Mouse (Mus musculus): ENCODE data around the gene Npvf. TPM values are rescaled to one million over a fixed set of nuclear protein-coding genes. Genes with fewer than 3 reads are reported as not detected.
"Not testable (repeated sequence)": the region's sequence is repeated elsewhere in the genome, so short reads cannot be mapped to it uniquely, and the experiment has no call there.

Npvf gene
- polyA plus RNA-seq, 1 experiment from 2014 or later, result not detected

DNA sequence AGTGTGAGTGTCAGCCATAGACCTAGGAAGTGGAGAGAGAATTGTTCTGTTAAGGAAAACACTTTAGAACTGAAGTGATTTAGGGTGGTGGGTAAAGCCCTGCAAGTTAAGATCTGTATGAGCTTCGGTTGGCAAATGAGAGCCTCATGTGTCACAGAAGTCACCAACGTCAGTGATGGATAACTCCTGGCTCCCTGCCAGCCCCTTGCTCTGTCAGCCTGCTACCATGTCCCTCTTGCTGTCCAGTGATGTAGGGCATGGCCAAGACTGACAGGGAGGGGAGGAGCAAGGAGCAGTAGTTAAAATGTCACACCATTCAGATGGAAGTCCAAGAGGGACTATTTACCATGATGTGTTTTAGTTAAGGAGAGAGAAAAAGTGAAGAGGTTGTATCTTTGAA is 14.6 kb downstream of the Npvf start:
- 27% methylated on average over 2 of the region's 2 CpGs for WGBS
- Histone ChIP-seq H3K4me3 (no peak overlapping the region), H3K9me3 (0 out of 2 replicates have a peak, but pooled peaks cover 4% of the 10 kb centered on the region), H3K9ac (no peak overlapping the region), H3K4me1 (peaks cover 7% of the 10 kb centered on the region; the same call in 1 of the 2 replicates), H3K36me3 (no peaks in the 10 kb centered on the region), H3K27me3 (replicated peaks) (no peaks in the 10 kb centered on the region), H3K4me2 (no peak overlapping the region), H3K27ac (replicated peaks) (no peak overlapping the region)
- no peak for ATAC-seq (ENCODE audit: extremely low read depth, insufficient number of reproducible peaks, low FRiP score, low TSS enrichment)

DNA sequence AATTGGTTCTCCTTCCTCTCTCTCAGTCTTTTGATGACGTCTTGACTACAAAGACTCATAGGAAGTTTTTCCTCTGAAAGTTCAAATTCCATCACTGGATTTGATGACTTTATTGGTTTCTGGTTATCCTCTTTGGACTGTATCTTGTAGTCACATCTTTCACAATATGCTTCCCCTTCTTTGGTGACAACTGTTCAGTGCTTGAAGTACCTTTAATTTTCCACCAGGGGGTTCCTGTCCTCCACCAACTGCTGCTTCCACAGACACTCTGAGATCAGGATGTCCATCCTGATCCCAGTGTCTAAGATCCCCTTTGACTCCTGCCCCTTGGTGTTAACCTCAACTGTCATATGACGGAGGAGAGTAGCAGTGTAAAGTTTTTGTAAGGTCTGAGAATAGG is 28.1 kb downstream of the Npvf start:
- H3K9me3 ChIP-seq; ATAC-seq (ENCODE audit: extremely low read depth, insufficient number of reproducible peaks, low FRiP score, low TSS enrichment); H3K9ac ChIP-seq; H3K27me3 ChIP-seq (replicated peaks); H3K4me2 ChIP-seq; H3K36me3 ChIP-seq; H3K4me1 ChIP-seq; H3K4me3 ChIP-seq; H3K27ac ChIP-seq (replicated peaks): not testable (repeated sequence)
- 75% methylated on average over 2 of the region's 2 CpGs for WGBS

DNA sequence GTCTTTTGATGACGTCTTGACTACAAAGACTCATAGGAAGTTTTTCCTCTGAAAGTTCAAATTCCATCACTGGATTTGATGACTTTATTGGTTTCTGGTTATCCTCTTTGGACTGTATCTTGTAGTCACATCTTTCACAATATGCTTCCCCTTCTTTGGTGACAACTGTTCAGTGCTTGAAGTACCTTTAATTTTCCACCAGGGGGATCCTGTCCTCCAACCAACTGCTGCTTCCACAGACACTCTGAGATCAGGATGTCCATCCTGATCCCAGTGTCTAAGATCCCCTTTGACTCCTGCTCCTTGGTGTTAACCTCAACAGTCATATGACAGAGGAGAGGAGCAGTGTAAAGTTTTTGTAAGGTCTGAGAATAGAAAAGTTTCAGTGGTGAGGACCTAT is 36.0 kb downstream of the Npvf start:
- H3K36me3 ChIP-seq; H3K27me3 ChIP-seq (replicated peaks); H3K27ac ChIP-seq (replicated peaks); H3K9ac ChIP-seq; H3K4me3 ChIP-seq; H3K4me2 ChIP-seq; ATAC-seq (ENCODE audit: extremely low read depth, insufficient number of reproducible peaks, low FRiP score, low TSS enrichment); H3K9me3 ChIP-seq; H3K4me1 ChIP-seq: not testable (repeated sequence)
- 84% methylated on average over 1 of the region's 1 CpGs for WGBS

DNA sequence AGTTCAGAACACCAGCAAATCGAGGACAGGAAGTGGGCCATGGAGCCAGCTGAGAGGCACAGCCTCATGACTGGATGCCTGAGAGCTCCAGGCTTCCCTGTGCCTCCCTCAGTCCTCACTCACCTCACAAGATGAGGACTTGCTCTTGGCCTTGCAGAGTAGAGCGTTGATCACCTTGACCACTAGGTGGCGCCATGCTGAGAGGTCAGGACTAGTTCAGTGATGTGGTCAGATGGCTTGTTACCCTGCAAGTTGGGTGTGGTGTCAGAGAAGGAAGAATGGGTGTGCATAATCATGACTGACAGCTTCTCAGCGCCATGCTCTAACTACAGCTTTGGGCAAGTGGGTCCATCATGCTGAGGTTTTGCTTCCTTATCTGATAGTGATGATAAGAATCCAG is 52.6 kb downstream of the Npvf start:
- ATAC-seq (ENCODE audit: extremely low read depth, insufficient number of reproducible peaks, low FRiP score, low TSS enrichment), result no peak
- Histone ChIP-seq H3K4me3 (no peak overlapping the region), H3K27me3 (replicated peaks) (no peaks in the 10 kb centered on the region), H3K36me3 (no peaks in the 10 kb centered on the region), H3K4me2 (no peak overlapping the region), H3K27ac (replicated peaks) (no peak overlapping the region), H3K4me1 (peaks cover 19% of the 10 kb centered on the region), H3K9ac (no peak overlapping the region), H3K9me3 (no peaks in the 10 kb centered on the region)
- 32% methylated on average over 4 of the region's 4 CpGs for WGBS

Other genes starting within 250 kb of the Npvf start
- gene Osbpl3, start 198.2 kb downstream of the Npvf start, polyA plus RNA-seq (2015; fragmentation: Nextera tagmentation; extraction: Ambion mirVana), result 11.8 and 11.9 TPM in 2 replicates
- gene Cycs, start 87.9 kb downstream of the Npvf start, polyA plus RNA-seq (2015; fragmentation: Nextera tagmentation; extraction: Ambion mirVana), result 161 and 179 TPM in 2 replicates
- 0.41 and 0.48 TPM in 2 replicates for gene 4921507P07Rik, start 57.8 kb downstream of the Npvf start, polyA plus RNA-seq (2015; fragmentation: Nextera tagmentation; extraction: Ambion mirVana)

All from heart, embryonic 13.5 days (tissue).